Mouse (Mus musculus) embryonic fibroblast, embryonic 13.5 days (primary cell): ENCODE results near the gene Nes.

ENCODE experiments used
- CTCF ChIP-seq: IDR thresholded peaks from 2 replicates; pipeline ENCODE4 v1.5.1; 2011; ENCODE audit warnings: mild to moderate bottlenecking, control low read depth, low read length, moderate library complexity, borderline replicate concordance; ENCODE audit not compliant: insufficient read depth
- POLR2A ChIP-seq: IDR thresholded peaks from 2 replicates; pipeline ENCODE4 v1.6.1; 2011; ENCODE audit warnings: low read depth, mild to moderate bottlenecking, control low read depth, low read length, moderate library complexity

GRCm38 (mm10) chr3:87995331-87995730, 24.5 kb downstream of the Nes start:
- TF ChIP-seq POLR2A: no peak
- no peak for TF ChIP-seq CTCF
